Mouse (Mus musculus): ENCODE data around the gene Kcnh1.

DNA sequence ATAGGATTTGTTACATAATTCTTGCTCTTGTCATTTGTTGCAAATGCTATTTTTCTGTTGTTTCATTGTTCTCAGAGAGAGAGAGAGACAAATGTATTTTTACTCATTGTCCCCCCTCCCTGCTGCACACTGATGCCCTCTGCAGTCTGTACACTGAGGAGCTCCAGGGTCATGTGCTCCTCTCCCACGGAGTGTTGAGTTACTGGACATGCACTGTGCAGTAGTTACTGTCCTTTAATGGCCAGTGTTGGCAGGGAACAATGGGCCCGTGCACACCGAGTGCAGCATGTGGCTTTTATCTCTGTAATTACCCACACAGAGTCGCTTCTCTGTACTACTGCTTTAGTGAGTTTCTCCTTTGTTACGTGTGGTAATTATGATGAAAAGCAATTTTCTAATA is 17.4 kb downstream of the Kcnh1 start:
- no peak for TF ChIP-seq CTCF (IDR thresholded peaks at IDR 0.05; ENCODE audit: control insufficient read depth, insufficient read depth, insufficient replicate concordance, low read depth, low read length)
- no peak for TF ChIP-seq POLR2A (IDR thresholded peaks at IDR 0.05; ENCODE audit: control insufficient read depth, low read depth, low read length)

Data from testis, adult 2 months (tissue).